Mouse (Mus musculus): Measurements from ENCODE around the gene Tmc5. TPM values are rescaled to one million over a fixed set of nuclear protein-coding genes. Genes with fewer than 3 reads are reported as not detected.

Gene Tmc5
- polyA plus RNA-seq, 1 experiment from 2014 or later, result 2.4 TPM

- H3K4me1 ChIP-seq (ENCODE audit: control insufficient read depth, insufficient read depth, low read length), result peaks cover 4% of the 10 kb centered on the region; the same call in 1 of the 2 replicates
- H3K27ac ChIP-seq (ENCODE audit: low read length), result peak overlapping the region; percentile 85
- peak overlapping the region; percentile 95 for H3K4me2 ChIP-seq (ENCODE audit: low read depth, low read length)
- peak overlapping the region; percentile 75 for H3K4me3 ChIP-seq (replicated peaks; ENCODE audit: low read length)
- peak; percentile 69 for ATAC-seq (ENCODE audit: insufficient read depth, low FRiP score)
- no peaks in the 10 kb centered on the region for H3K9me3 ChIP-seq (replicated peaks; ENCODE audit: control insufficient read depth, low read length)
- H3K36me3 ChIP-seq (ENCODE audit: control insufficient read depth, insufficient read depth, low read length), result no peaks in the 10 kb centered on the region
- no peaks in the 10 kb centered on the region for H3K27me3 ChIP-seq (ENCODE audit: control insufficient read depth, insufficient read depth, low read length)
- WGBS, result 17% methylated on average over 7 of the region's 7 CpGs
- H3K9ac ChIP-seq (ENCODE audit: low read length), result peak overlapping the region; percentile 90
Observed at GRCm38 (mm10) chr7:118583821-118584220, 13.3 kb upstream of the Tmc5 start.

DNA sequence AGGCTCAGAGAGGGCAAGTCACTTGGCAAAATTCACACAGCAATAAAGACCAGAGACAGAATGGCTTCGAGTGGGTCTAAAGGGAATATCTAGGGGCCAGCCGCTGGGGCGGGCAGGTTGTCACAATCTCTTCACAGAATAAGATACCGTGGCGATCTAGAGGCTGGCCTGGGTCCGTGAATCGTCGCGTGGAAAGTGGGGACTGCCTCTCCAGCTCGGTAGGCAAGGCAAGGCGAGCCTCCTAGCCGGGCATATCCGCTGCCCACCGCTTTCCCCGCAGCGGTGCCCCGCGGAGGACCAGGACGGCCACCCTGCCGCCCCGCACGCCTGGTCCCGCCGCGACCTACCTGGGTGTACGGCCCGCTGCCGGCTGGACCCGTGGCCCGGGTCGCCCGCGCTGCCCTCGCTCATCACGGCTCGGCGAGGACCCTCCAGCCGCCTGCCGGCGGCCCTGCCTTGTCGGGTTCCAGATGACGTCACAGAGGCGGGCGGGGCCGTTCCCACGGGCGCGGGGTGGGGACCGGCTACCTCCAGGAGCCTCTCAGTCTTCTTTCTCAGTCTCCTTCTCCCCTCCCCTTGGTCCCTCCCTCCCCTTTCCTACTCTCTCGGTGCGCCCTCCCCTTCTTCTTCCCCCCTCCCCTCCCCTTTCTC is 12.7 kb upstream of the Tmc5 start, which contains the start of gene Tmc7:
TSS of gene Tmc7 (minus strand) at position 480 of the 651 bp plus-strand sequence.
- Histone ChIP-seq H3K36me3 (ENCODE audit: control insufficient read depth, insufficient read depth, low read length) (no peaks in the 10 kb centered on the region), H3K9ac (ENCODE audit: low read length) (peak within 1 kb of the TSS; percentile 90), H3K4me1 (ENCODE audit: control insufficient read depth, insufficient read depth, low read length) (peaks cover 4% of the 10 kb centered on the region; the same call in 1 of the 2 replicates), H3K9me3 (replicated peaks; ENCODE audit: control insufficient read depth, low read length) (no peaks in the 10 kb centered on the region), H3K27ac (ENCODE audit: low read length) (peak within 1 kb of the TSS; percentile 85), H3K4me2 (ENCODE audit: low read depth, low read length) (peak within 1 kb of the TSS; percentile 95), H3K4me3 (replicated peaks; ENCODE audit: low read length) (peak within 1 kb of the TSS; percentile 75), H3K27me3 (ENCODE audit: control insufficient read depth, insufficient read depth, low read length) (no peaks in the 10 kb centered on the region)
- peak; percentile 86 for ATAC-seq (ENCODE audit: insufficient read depth, low FRiP score)
- WGBS, result under 1% methylated on average over 48 of the region's 51 CpGs

GRCm38 (mm10) chr7:118584926-118585325 is 12.2 kb upstream of the Tmc5 start:
- Histone ChIP-seq H3K4me1 (ENCODE audit: control insufficient read depth, insufficient read depth, low read length) (peaks cover 4% of the 10 kb centered on the region; the same call in 1 of the 2 replicates), H3K9ac (ENCODE audit: low read length) (peak overlapping the region; percentile 90; the same call in 1 of the 2 replicates), H3K36me3 (ENCODE audit: control insufficient read depth, insufficient read depth, low read length) (no peaks in the 10 kb centered on the region), H3K27ac (ENCODE audit: low read length) (no peak overlapping the region), H3K4me2 (ENCODE audit: low read depth, low read length) (peak overlapping the region; percentile 95), H3K27me3 (ENCODE audit: control insufficient read depth, insufficient read depth, low read length) (no peaks in the 10 kb centered on the region), H3K4me3 (replicated peaks; ENCODE audit: low read length) (peak overlapping the region; percentile 75), H3K9me3 (replicated peaks; ENCODE audit: control insufficient read depth, low read length) (no peaks in the 10 kb centered on the region)
- 67% methylated on average over 5 of the region's 5 CpGs for WGBS
- ATAC-seq (ENCODE audit: insufficient read depth, low FRiP score), result no peak

GRCm38 (mm10) chr7:118585856-118586255 is 11.2 kb upstream of the Tmc5 start:
- Histone ChIP-seq H3K27ac (ENCODE audit: low read length) (no peak overlapping the region), H3K36me3 (ENCODE audit: control insufficient read depth, insufficient read depth, low read length) (no peaks in the 10 kb centered on the region), H3K9me3 (replicated peaks; ENCODE audit: control insufficient read depth, low read length) (no peaks in the 10 kb centered on the region), H3K9ac (ENCODE audit: low read length) (no peak overlapping the region), H3K4me2 (ENCODE audit: low read depth, low read length) (no peak overlapping the region), H3K4me1 (ENCODE audit: control insufficient read depth, insufficient read depth, low read length) (peaks cover 4% of the 10 kb centered on the region; the same call in 1 of the 2 replicates), H3K27me3 (ENCODE audit: control insufficient read depth, insufficient read depth, low read length) (no peaks in the 10 kb centered on the region), H3K4me3 (replicated peaks; ENCODE audit: low read length) (no peak overlapping the region)
- ATAC-seq (ENCODE audit: insufficient read depth, low FRiP score), result no peak
- WGBS, result 61% methylated on average over 6 of the region's 6 CpGs

DNA sequence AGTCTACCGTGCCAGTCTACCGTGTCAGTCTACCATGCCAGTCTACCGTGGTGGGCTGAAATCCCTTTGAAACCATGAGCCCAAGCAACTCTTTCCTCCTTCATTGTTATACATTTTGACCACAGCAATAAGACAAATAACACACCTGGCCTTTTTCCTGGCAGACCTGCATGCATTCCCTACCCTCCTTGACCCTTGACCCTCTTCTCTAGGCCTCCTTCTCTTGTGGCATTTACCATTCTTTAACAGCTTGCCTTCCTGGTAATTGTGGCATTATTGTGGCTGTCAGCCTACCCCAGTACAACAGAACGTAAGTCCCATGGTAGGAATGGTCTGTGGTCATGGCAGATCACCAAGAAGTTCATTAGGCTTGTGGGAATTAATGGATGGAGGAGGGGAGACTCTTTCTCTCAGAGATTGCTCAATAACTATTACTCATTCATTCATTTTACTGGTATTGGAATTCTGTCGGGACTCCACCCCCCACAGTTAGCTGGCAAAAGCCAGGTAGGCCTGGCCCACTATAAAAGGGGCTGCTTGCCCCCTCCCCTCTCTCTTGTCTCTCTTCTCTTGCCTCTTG is 6.3 kb upstream of the Tmc5 start:
- no peak overlapping the region for H3K4me2 ChIP-seq (ENCODE audit: low read depth, low read length)
- no peak overlapping the region for H3K4me3 ChIP-seq (replicated peaks; ENCODE audit: low read length)
- H3K27ac ChIP-seq (ENCODE audit: low read length), result no peak overlapping the region
- ATAC-seq (ENCODE audit: insufficient read depth, low FRiP score), result no peak
- no peaks in the 10 kb centered on the region for H3K9me3 ChIP-seq (replicated peaks; ENCODE audit: control insufficient read depth, low read length)
- no peaks in the 10 kb centered on the region for H3K36me3 ChIP-seq (ENCODE audit: control insufficient read depth, insufficient read depth, low read length)
- no peaks in the 10 kb centered on the region for H3K27me3 ChIP-seq (ENCODE audit: control insufficient read depth, insufficient read depth, low read length)
- H3K9ac ChIP-seq (ENCODE audit: low read length), result no peak overlapping the region
- WGBS, result 87% methylated on average over 5 of the region's 5 CpGs
- peaks cover 22% of the 10 kb centered on the region for H3K4me1 ChIP-seq (ENCODE audit: control insufficient read depth, insufficient read depth, low read length)

- no peak for ATAC-seq (ENCODE audit: insufficient read depth, low FRiP score)
- H3K9ac ChIP-seq (ENCODE audit: low read length), result no peak overlapping the region
- H3K27me3 ChIP-seq (ENCODE audit: control insufficient read depth, insufficient read depth, low read length), result 0 out of 2 replicates have a peak, but pooled peaks cover 5% of the 10 kb centered on the region
- H3K4me1 ChIP-seq (ENCODE audit: control insufficient read depth, insufficient read depth, low read length), result peaks cover 22% of the 10 kb centered on the region
- no peak overlapping the region for H3K27ac ChIP-seq (ENCODE audit: low read length)
- H3K36me3 ChIP-seq (ENCODE audit: control insufficient read depth, insufficient read depth, low read length), result no peaks in the 10 kb centered on the region
- H3K9me3 ChIP-seq (replicated peaks; ENCODE audit: control insufficient read depth, low read length), result no peaks in the 10 kb centered on the region
- H3K4me3 ChIP-seq (replicated peaks; ENCODE audit: low read length), result no peak overlapping the region
- 58% methylated on average over 6 of the region's 6 CpGs for WGBS
- H3K4me2 ChIP-seq (ENCODE audit: low read depth, low read length), result no peak overlapping the region
Observed at GRCm38 (mm10) chr7:118592146-118592545, 5.0 kb upstream of the Tmc5 start.

- ATAC-seq (ENCODE audit: insufficient read depth, low FRiP score), result no peak; the same call in 1 of the 2 replicates
- Histone ChIP-seq H3K9ac (ENCODE audit: low read length) (no peak overlapping the region), H3K4me2 (ENCODE audit: low read depth, low read length) (no peak overlapping the region), H3K9me3 (replicated peaks; ENCODE audit: control insufficient read depth, low read length) (no peaks in the 10 kb centered on the region), H3K4me1 (ENCODE audit: control insufficient read depth, insufficient read depth, low read length) (peaks cover 22% of the 10 kb centered on the region), H3K27me3 (ENCODE audit: control insufficient read depth, insufficient read depth, low read length) (0 out of 2 replicates have a peak, but pooled peaks cover 5% of the 10 kb centered on the region), H3K36me3 (ENCODE audit: control insufficient read depth, insufficient read depth, low read length) (no peaks in the 10 kb centered on the region), H3K27ac (ENCODE audit: low read length) (peak overlapping the region; percentile 41; the same call in 1 of the 2 replicates), H3K4me3 (replicated peaks; ENCODE audit: low read length) (no peak overlapping the region)
- 13% methylated on average over 9 of the region's 9 CpGs for WGBS
Observed at GRCm38 (mm10) chr7:118593567-118594407, 3.3 kb upstream of the Tmc5 start.

- H3K4me3 ChIP-seq (replicated peaks; ENCODE audit: low read length), result no peak overlapping the region
- H3K4me2 ChIP-seq (ENCODE audit: low read depth, low read length), result peak overlapping the region; percentile 45
- no peaks in the 10 kb centered on the region for H3K9me3 ChIP-seq (replicated peaks; ENCODE audit: control insufficient read depth, low read length)
- H3K36me3 ChIP-seq (ENCODE audit: control insufficient read depth, insufficient read depth, low read length), result no peaks in the 10 kb centered on the region
- WGBS, result 32% methylated on average over 10 of the region's 10 CpGs
- no peak overlapping the region for H3K27ac ChIP-seq (ENCODE audit: low read length)
- H3K9ac ChIP-seq (ENCODE audit: low read length), result no peak overlapping the region
- H3K4me1 ChIP-seq (ENCODE audit: control insufficient read depth, insufficient read depth, low read length), result peaks cover 22% of the 10 kb centered on the region
- no peak for ATAC-seq (ENCODE audit: insufficient read depth, low FRiP score)
- H3K27me3 ChIP-seq (ENCODE audit: control insufficient read depth, insufficient read depth, low read length), result 0 out of 2 replicates have a peak, but pooled peaks cover 5% of the 10 kb centered on the region
Observed at GRCm38 (mm10) chr7:118594611-118595010, 2.5 kb upstream of the Tmc5 start.

All from stomach, embryonic 16.5 days (tissue).